Mouse (Mus musculus): ENCODE results near the gene Rhbg.
"Not testable (repeated sequence)": the region's sequence is repeated elsewhere in the genome, so short reads cannot be mapped to it uniquely, and the experiment has no call there.

Gene Rhbg

GRCm38 (mm10) chr3:88254268-88254926, at the start of gene Rhbg:
TSS of gene Rhbg (minus strand) at chr3:88254709.
- DNase-seq = peak; percentile 56 to 63

- DNase-seq = no peak
These were observed 44.7 kb upstream of the Rhbg start for GRCm38 (mm10) chr3:88299172-88299571.

GRCm38 (mm10) chr3:88297321-88297851, 42.9 kb upstream of the Rhbg start:
- DNase-seq = no peak

- DNase-seq = peak; percentile 96 to 98
These were observed 42.2 kb upstream of the Rhbg start, which contains the start of the genes Tsacc and Cct3 for GRCm38 (mm10) chr3:88296561-88297318. TSS of gene Tsacc (minus strand) at chr3:88296999. TSS of gene Cct3 (plus strand) at chr3:88297116.

- DNase-seq = peak in 1 of 2 experiments; percentile 40
These were observed 41.6 kb upstream of the Rhbg start for GRCm38 (mm10) chr3:88296110-88296560.

- not testable (repeated sequence) for DNase-seq
These were observed 40.8 kb upstream of the Rhbg start for GRCm38 (mm10) chr3:88295272-88295671.

- DNase-seq = peak; percentile 30 to 44
These were observed 37.5 kb upstream of the Rhbg start for GRCm38 (mm10) chr3:88291970-88292369.

GRCm38 (mm10) chr3:88288133-88288713, 33.7 kb upstream of the Rhbg start:
- DNase-seq = not testable (repeated sequence)

- DNase-seq = no peak
These were observed 32.6 kb upstream of the Rhbg start, which contains the start of gene Gm38392 for GRCm38 (mm10) chr3:88287110-88287509. TSS of gene Gm38392 (minus strand) at chr3:88287210.

- DNase-seq = not testable (repeated sequence)
These were observed 31.0 kb upstream of the Rhbg start for GRCm38 (mm10) chr3:88285565-88285895.

- DNase-seq = not testable (repeated sequence)
These were observed 30.5 kb upstream of the Rhbg start for GRCm38 (mm10) chr3:88284815-88285564.

- DNase-seq = not testable (repeated sequence)
These were observed 26.8 kb upstream of the Rhbg start for GRCm38 (mm10) chr3:88281141-88281916.

- no peak for DNase-seq
These were observed 25.5 kb upstream of the Rhbg start for GRCm38 (mm10) chr3:88280035-88280434.

- peak; percentile 60 to 68 for DNase-seq
These were observed 22.1 kb upstream of the Rhbg start for GRCm38 (mm10) chr3:88276529-88277143.

GRCm38 (mm10) chr3:88276121-88276520, 21.6 kb upstream of the Rhbg start:
- DNase-seq = no peak

- no peak for DNase-seq
These were observed 19.5 kb upstream of the Rhbg start for GRCm38 (mm10) chr3:88274002-88274401.

- no peak for DNase-seq
These were observed 17.4 kb upstream of the Rhbg start for GRCm38 (mm10) chr3:88271859-88272258.

- not testable (repeated sequence) for DNase-seq
These were observed 16.8 kb upstream of the Rhbg start for GRCm38 (mm10) chr3:88271298-88271697.

- DNase-seq = no peak
These were observed 14.5 kb upstream of the Rhbg start for GRCm38 (mm10) chr3:88268991-88269390.

- DNase-seq = not testable (repeated sequence)
These were observed 13.5 kb upstream of the Rhbg start for GRCm38 (mm10) chr3:88268014-88268413.

- DNase-seq = no peak
These were observed 7.8 kb upstream of the Rhbg start for GRCm38 (mm10) chr3:88262346-88262745.

All from cerebellum, postnatal 14 days (tissue).